ENCODE assay signal across 9 mouse cellular contexts in genomic region chr17:7821553-7822186, GRCm38 (mm10). TPM values are rescaled to one million over a fixed set of nuclear protein-coding genes. Genes with fewer than 3 reads are reported as not detected.
A peak's percentile ranks its signal among the peaks of the same experiment; 100 is the strongest.
DNase-seq lines count a peak whose midpoint lies in the region; ATAC-seq and TF ChIP-seq lines count a peak whose summit lies in the region.
"Had no signal": no experiment of that assay in that cellular context is flagged by ENCODE, and none has a peak within 500 bp of the region (broad histone marks: within the 10 kb centered on the region; RNA-seq: fewer than 3 reads in every experiment).

No protein-coding gene starts in this region.

- peaks cover 8% of the 10 kb centered on the region; the same call in 1 of the 2 replicates for H3K4me1 ChIP-seq in heart, embryonic 10.5 days
- H3K4me1 ChIP-seq in heart, embryonic 11.5 days (ENCODE audit: control insufficient read depth, insufficient read depth, low read length) = peaks cover under 1% of the 10 kb centered on the region; the same call in 1 of the 2 replicates
- peaks cover under 1% of the 10 kb centered on the region; the same call in 1 of the 2 replicates for H3K4me1 ChIP-seq in midbrain, postnatal 0 days (ENCODE audit: insufficient read depth, low read length)

- H3K27ac ChIP-seq in heart, embryonic 10.5 days = no peak overlapping the region
- H3K27ac ChIP-seq in heart, embryonic 11.5 days (ENCODE audit: low read depth, low read length) = no peak overlapping the region
- no peak overlapping the region for H3K27ac ChIP-seq in midbrain, postnatal 0 days (ENCODE audit: low read depth, low read length)

- H3K9me3 ChIP-seq in heart, embryonic 10.5 days = no peaks in the 10 kb centered on the region
- no peaks in the 10 kb centered on the region for H3K9me3 ChIP-seq in heart, embryonic 11.5 days (replicated peaks; ENCODE audit: control insufficient read depth, low read length)
- no peaks in the 10 kb centered on the region for H3K9me3 ChIP-seq in midbrain, postnatal 0 days (ENCODE audit: low read length)

- no peak for ATAC-seq in heart, embryonic 11.5 days (replicated peaks; ENCODE audit: insufficient number of reproducible peaks, low FRiP score, low TSS enrichment)
- no peak for ATAC-seq in midbrain, postnatal 0 days (ENCODE audit: low FRiP score)

- H3K4me3 ChIP-seq in heart, embryonic 10.5 days = no peak overlapping the region
- H3K4me3 ChIP-seq in heart, embryonic 11.5 days (ENCODE audit: low read depth, low read length) = no peak overlapping the region
- no peak overlapping the region for H3K4me3 ChIP-seq in midbrain, postnatal 0 days (ENCODE audit: low read depth, low read length)
- H3K4me3 ChIP-seq: erythroblast, embryonic 14.5 days had no signal

- no peak overlapping the region for H3K4me2 ChIP-seq in heart, embryonic 11.5 days
- no peak overlapping the region for H3K4me2 ChIP-seq in midbrain, postnatal 0 days (ENCODE audit: low read depth, low read length, poor library complexity, severe bottlenecking)

- H3K9ac ChIP-seq in heart, embryonic 11.5 days (ENCODE audit: low read depth, low read length) = no peak overlapping the region
- no peak overlapping the region for H3K9ac ChIP-seq in midbrain, postnatal 0 days (replicated peaks; ENCODE audit: low read length, poor library complexity, severe bottlenecking)

- TF ChIP-seq CTCF in midbrain, postnatal 0 days (IDR thresholded peaks at IDR 0.05) = peak; percentile 93

- DNase-seq in heart, embryonic 10.5 days (ENCODE audit: low spot score) = peak; percentile 53
- DNase-seq in 3T3-L1 (ENCODE audit: low read depth, low spot score) (peak; percentile 66), R1 (ENCODE audit: low read depth, low spot score) (peak; percentile 27)
- peak; percentile 39 for DNase-seq in embryo, embryonic 9.5 days (ENCODE audit: extremely low spot score)
- peak; percentile 58 to 70 for DNase-seq in layer of hippocampus, postnatal 14 days (ENCODE audit: low spot score in 2 of 2)
- peak; percentile 57 for DNase-seq in midbrain, postnatal 0 days (ENCODE audit: low spot score)
- no peak for DNase-seq in spleen, postnatal 14 days (ENCODE audit: low spot score in 2 of 2)

- peaks cover 36% of the 10 kb centered on the region for H3K27me3 ChIP-seq in heart, embryonic 10.5 days (ENCODE audit: insufficient read depth, poor library complexity, severe bottlenecking)
- peaks cover 26% of the 10 kb centered on the region for H3K27me3 ChIP-seq in heart, embryonic 11.5 days (ENCODE audit: control insufficient read depth, insufficient read depth, low read length)
- 0 out of 2 replicates have a peak, but pooled peaks cover 4% of the 10 kb centered on the region for H3K27me3 ChIP-seq in midbrain, postnatal 0 days (ENCODE audit: insufficient read depth, low read length)

- no peaks in the 10 kb centered on the region for H3K36me3 ChIP-seq in heart, embryonic 10.5 days
- no peaks in the 10 kb centered on the region for H3K36me3 ChIP-seq in heart, embryonic 11.5 days (ENCODE audit: control insufficient read depth, insufficient read depth, low read length)
- H3K36me3 ChIP-seq in midbrain, postnatal 0 days (ENCODE audit: insufficient read depth, low read length) = no peaks in the 10 kb centered on the region

- WGBS in heart, embryonic 10.5 days = 31% methylated on average over 17 of the region's 17 CpGs
- 30% methylated on average over 17 of the region's 17 CpGs for WGBS in heart, embryonic 11.5 days (ENCODE audit: insufficient replicate concordance)
- WGBS in midbrain, postnatal 0 days = 33% methylated on average over 17 of the region's 17 CpGs

RNA-seq across cellular contexts. Expression of gene Fndc1, which starts 5.4 kb away (rescaled TPM):
- polyA plus RNA-seq in heart, embryonic 10.5 days (2016; fragmentation: Nextera tagmentation; extraction: Ambion mirVana) = 0.48 and 0.60 TPM in 2 replicates
- 0.69 and 2.2 TPM in 2 replicates for polyA plus RNA-seq in heart, embryonic 11.5 days (2014; fragmentation: Nextera tagmentation; extraction: Ambion mirVana)
- total RNA-seq in layer of hippocampus, postnatal 14 days (2021) = 10 to 100 TPM; 10.6 to 13.3 TPM
- 6.0 and 12.0 TPM in 2 replicates for total RNA-seq in midbrain, postnatal 0 days (2014; rRNA removed)
- polyA plus RNA-seq in midbrain, postnatal 0 days (2015; fragmentation: Nextera tagmentation; extraction: Ambion mirVana) = 7.6 and 8.4 TPM in 2 replicates
- polyA plus RNA-seq: erythroblast, embryonic 14.5 days had no signal

Comparison
In these comparisons a context has a peak if more than half of its experiments do, and no peak if none do; other contexts are left out.
1. DNase-seq: peak in heart, embryonic 10.5 days (single experiment), 3T3-L1 (single experiment), R1 (single experiment), embryo, embryonic 9.5 days (single experiment), layer of hippocampus, postnatal 14 days (2 of 2) and midbrain, postnatal 0 days (single experiment); none in spleen, postnatal 14 days (0 of 2).